Mouse (Mus musculus): ENCODE data around the gene Fnbp1.

DNA sequence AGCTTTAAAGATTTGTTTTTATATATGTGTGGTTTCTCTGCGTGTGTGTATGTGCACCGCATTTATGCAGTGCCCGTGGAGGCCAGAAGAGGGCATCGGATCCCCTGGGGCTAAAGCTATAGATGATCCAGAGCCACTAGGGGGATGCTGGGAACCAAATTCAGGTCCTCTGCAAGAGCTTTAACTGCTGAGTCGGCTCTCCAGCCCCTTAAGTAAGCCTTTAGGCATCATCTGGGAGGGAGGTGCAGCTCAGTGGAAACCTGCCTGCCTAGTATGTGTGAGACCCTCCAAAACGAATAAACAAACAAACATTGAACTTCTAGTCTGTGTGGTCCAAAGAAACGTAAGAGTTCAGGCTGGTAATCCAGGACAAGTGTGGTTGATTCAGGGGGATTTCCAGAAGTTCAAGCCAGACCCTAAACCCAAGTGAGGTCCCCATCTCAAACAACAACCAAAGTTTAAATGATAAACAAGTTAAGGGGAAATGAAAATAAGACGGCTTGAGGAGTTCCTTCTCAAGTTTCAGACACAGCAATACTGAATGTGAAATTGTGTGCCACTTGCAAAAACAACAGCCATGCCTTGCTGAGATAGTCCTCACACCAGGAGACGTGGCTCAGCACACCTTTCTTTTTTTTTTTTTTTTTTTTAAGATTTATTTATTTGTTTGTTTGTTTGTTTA, 57.5 kb downstream of the Fnbp1 start:
- TF ChIP-seq TAL1 (IDR thresholded peaks at IDR 0.05; ENCODE audit: low read length), result no peak
- no peak for TF ChIP-seq GATA1 (IDR thresholded peaks at IDR 0.05; ENCODE audit: low read length)

Measured in erythroblast, embryonic 14.5 days (primary cell).